Mouse (Mus musculus) heart, postnatal 36 days (tissue): Measurements from ENCODE around the gene Akap2. TPM values are rescaled to one million over a fixed set of nuclear protein-coding genes. Genes with fewer than 3 reads are reported as not detected.

Experiments used
- DNase-seq, 2 experiments: peaks; one replicate each; pipeline ENCODE4 v3.0.0; 2021 to 2022
- intact Hi-C: fragments of 180-260 bp; cut with DNase I; formaldehyde crosslinking; loops from one replicate; pipeline ENCODE4 v1.15.1; 2025
- total RNA-seq, 2 experiments: library from RNA; stranded (reverse); gene quantifications; 2 replicates each; pipeline ENCODE4 v1.2.3; 2021

Gene Akap2
- 10 to 100 TPM; 89.4 to 95.7 TPM for total RNA-seq

DNA sequence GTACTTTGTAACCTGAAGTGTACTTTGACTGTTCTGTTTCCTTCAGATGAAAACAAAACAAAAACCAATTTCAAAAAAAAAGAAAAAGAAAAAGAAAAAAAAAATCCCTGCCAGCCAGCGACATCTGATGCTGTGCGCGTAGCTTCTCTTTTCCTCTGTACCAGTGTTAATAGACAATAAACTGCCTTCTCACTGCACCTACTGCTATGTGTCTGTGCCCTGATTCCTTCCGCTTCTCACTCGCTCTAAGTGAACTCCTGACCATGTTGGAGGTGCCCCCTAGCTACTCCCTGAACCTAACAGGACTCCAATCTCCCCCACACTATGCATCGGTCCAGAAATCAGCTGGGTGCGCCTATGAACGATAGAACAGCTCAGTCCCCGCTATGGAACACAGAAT is at the start of gene Akap2:
Gene Akap2, plus strand, starts transcription at position 304 of the 400 bp plus-strand sequence.
- DNase-seq: no peak
- intact Hi-C loops: loop anchor here (2.0 kb wide), 1 partner anchor 45 kb away; no protein-coding TSS in a partner anchor

- intact Hi-C loops: loop anchor here (5.0 kb wide), 1 partner anchor 406 kb away; no protein-coding TSS in a partner anchor
- DNase-seq: peak; percentile 59 to 71
Observed at GRCm38 (mm10) chr4:57670813-57671469, 46.5 kb upstream of the Akap2 start.

- no peak for DNase-seq
- intact Hi-C loops: loop anchor here (1.0 to 5.0 kb wide), 4 partner anchors 44 to 405 kb away; partner anchors contain the start of gene Akap2
Observed at GRCm38 (mm10) chr4:57672541-57672940, 44.9 kb upstream of the Akap2 start.

DNA sequence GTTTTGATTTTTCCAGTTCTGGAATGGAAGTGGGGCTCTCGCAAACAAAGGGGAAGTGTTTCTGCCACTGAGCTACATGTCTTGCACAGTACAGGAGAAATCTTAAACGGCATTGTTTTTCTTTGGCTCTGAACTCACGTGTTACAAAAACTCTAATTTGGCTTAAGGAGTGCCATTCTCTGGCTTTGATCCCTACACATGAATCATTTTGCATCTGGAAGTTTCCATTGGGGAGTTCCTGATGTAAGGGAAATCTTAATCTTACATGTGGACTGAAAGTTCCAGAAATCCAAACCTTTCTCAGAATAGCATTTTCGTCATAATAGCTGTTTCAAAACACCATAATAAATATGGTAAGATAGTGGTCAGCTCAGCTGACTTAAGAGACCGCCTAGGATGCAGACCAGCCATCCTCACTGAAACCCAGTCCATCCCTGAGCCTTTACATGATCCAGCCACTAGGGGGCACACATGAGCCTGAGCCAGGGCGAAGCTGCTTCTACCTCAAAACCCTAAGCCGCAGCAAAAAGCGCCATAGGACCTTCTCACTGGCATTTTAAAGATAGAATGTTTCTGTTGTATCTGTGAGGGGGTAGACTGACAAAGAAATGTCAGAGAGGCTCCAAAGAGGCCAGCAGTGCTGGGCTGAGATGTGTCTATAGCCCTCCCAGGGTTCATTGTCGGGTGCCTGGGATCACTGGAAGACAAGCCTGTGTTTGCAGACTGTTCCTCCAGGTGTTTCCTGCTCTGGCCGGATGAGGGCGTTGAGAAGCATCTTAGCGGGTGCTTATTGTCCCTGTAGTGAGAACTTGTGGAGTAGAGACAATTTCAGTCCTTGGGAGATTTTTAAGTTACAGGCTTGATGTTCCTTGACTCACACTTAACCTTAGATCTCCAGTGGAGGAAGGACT is 44.2 kb upstream of the Akap2 start:
- DNase-seq: peak; percentile 91 to 92

GRCm38 (mm10) chr4:57674351-57674750 is 43.1 kb upstream of the Akap2 start:
- DNase-seq: no peak
- intact Hi-C loops: loop anchor here (2.0 to 5.0 kb wide), 2 partner anchors 14 to 403 kb away; no protein-coding TSS in a partner anchor

More for the DNA sequence above, 44.2 kb upstream of the Akap2 start:
- intact Hi-C loops: loop anchor here (1.0 to 5.0 kb wide), 6 partner anchors 44 to 404 kb away; partner anchors contain the start of gene Akap2

DNA sequence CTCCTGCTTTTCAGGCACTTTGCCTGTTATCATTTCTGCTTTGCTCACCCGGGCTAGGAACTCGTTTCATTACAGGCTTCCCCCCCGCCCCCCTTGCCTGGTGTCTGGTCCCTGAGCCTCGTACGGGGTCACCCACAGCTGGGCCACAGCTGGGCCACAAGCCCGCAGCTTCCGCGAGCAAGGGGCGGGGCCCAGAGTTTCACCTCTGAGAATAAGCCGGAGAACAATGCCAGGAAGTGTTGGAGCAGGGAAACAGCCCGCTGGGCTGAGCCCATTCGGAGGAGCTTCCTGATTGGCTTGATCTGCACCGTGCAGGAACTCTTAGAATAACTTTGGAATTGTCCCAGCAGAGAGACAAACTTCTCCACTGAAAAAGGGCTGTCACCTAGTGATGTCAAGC is 42.1 kb upstream of the Akap2 start:
- DNase-seq: peak; percentile 81 to 86
- intact Hi-C loops: loop anchor here (2.0 kb wide), 1 partner anchor 13 kb away; no protein-coding TSS in a partner anchor

- no peak for DNase-seq
- intact Hi-C loops: loop anchor here (2.0 kb wide), 1 partner anchor 99 kb away; no protein-coding TSS in a partner anchor
Observed at GRCm38 (mm10) chr4:57677916-57678315, 39.5 kb upstream of the Akap2 start.

DNA sequence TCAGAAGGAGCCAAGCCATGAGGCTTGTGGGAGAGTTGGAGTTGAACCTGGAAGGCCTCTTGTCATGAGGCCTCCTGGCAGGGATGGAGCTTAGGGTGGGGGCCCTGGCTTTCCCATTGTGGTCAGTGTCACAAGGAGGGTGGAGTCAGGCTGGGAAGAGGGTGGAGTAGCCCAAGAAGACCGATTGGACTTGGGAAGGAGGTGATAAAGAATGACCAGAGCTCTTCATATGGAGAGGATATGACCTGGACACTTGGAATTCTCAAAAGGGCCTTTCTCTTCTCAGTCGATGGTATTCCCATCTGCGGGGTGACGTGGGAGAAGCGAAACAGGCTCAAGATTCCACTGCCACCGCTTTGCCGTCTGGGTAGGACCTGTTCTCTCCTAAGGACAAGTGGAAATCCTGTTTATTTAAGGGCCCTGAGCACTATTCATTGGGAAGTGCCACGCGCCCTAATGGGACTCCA is 38.4 kb upstream of the Akap2 start:
- intact Hi-C loops: loop anchor here (2.0 kb wide), 1 partner anchor 98 kb away; no protein-coding TSS in a partner anchor
- DNase-seq: peak; percentile 54 to 62

DNA sequence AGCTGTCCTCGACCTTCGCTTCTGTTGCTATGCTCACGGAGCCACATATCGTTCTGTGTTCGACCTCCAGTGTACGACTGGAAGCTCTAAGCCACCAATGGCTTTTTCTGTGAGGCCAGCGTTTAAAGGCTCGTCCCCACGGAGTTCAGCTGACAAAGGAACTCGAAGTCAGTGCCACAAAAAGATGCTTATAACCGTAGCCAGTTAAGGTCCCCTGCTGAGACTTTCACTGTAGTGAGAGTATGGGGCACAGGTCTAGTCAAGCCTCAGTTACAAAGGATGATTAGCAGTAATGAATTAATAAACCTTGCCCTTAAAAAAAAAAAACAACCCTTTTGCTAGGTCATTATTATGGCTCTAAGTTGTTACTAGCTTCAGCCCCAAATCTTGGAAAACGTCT is 37.3 kb upstream of the Akap2 start:
- DNase-seq: no peak
- intact Hi-C loops: no loop called here

- DNase-seq: peak; percentile 59 to 60
- intact Hi-C loops: no loop called here
Observed at GRCm38 (mm10) chr4:57681511-57681910, 35.9 kb upstream of the Akap2 start.

DNA sequence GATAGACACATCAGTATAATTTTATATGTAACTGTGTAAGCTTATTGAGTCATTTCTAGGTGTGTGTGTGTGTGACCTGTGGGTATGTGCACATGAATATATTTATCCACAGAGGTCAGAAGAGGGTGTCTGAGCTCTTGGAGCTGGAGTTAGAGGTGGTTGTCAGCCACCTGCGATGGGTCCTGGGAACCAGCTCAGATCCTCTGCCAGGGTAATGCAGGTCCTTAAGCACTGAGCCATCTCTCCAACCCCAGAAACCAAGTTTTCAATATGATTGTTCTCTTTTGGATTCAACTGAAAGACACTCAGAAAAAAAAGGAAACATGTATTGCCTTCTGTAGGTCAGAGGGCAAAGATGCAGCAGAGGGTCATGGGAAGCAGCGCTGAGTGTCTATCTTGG is 35.1 kb upstream of the Akap2 start:
- DNase-seq: no peak
- intact Hi-C loops: no loop called here

DNA sequence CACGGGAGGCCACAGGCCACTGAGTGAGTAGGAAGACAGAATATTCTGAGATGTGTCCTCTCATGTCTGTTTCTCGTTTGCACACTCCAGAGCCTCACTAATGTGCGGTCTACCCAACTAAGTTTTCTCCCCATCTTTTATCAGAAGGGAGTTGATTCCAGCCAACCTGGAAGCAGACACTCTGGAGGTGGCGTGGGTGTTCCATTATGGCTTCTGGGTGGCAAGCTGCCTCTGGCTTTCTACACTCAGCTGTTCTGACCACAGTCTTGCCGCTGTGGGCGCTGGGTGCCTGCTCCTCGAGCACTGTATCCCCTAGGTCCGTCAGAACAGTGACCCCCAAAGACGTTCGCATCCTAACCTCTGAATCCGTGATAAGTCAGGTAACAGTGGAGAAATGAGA is 34.5 kb upstream of the Akap2 start:
- intact Hi-C loops: no loop called here
- no peak for DNase-seq

GRCm38 (mm10) chr4:57684676-57685215 is 32.7 kb upstream of the Akap2 start:
- intact Hi-C loops: no loop called here
- DNase-seq: no peak

DNA sequence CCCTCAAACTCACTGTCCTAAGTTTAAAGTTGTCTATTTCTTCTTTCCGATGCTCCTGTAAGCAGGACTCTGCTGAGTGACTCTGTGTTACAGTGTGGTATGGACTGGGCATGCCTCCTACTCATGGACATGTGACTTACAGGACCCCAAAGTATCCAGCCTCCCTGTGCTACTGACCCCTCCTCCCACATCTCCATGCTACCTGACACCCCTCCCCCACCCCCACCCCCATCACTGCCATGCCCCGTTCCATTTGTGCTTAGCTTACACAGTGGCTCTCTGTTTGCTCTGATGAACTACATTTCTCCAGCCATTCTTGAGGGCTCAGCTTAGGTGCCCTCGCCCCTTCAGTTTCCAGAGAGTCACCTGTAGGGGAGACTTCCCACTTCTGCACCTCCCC is 30.7 kb upstream of the Akap2 start:
- no peak for DNase-seq
- intact Hi-C loops: no loop called here

- intact Hi-C loops: no loop called here
- no peak for DNase-seq
Observed at GRCm38 (mm10) chr4:57687583-57687982, 29.9 kb upstream of the Akap2 start.

DNA sequence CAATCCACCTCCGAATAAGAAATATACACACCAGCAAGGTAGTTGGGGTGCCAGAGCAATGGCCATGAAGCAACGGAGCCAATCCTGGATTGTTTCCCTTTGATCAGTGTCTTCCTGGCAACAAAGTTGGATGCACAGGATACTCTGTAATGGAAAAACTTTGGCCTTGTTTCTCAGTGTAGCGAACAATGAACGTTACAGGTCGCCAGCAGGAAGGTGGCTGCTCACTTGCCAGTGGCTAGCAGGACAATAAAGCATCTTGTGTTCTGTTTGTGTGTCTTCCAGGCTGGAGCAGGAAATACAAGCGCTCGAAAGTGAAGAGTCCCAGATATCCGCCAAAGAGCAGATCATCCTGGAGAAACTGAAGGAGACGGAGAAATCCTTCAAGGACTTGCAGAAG is 29.3 kb upstream of the Akap2 start:
- DNase-seq: no peak
- intact Hi-C loops: loop anchor here (2.0 kb wide), 1 partner anchor 13 kb away; no protein-coding TSS in a partner anchor

- no peak for DNase-seq
- intact Hi-C loops: loop anchor here (5.0 kb wide), 1 partner anchor 87 kb away; no protein-coding TSS in a partner anchor
Observed at GRCm38 (mm10) chr4:57690001-57690400, 27.5 kb upstream of the Akap2 start.

DNA sequence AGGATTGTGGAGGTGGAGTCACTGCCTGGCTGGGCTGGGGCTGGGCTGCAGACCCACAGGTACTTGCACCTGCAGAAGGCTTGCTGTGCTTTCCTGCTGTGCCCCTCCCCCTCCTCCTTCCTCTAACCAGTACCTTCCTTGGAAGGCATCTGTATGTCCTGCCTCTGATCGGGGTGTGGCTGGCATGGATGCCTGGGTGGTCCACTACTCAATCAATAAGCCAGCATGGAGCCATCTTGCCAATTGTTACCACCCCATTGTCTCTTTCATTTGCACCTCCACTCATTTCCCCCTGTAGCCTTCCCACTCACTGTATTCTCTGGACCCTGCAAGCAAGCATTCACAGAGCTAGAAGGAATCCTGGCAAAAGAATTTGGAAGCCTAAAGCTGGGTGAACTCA is 26.7 kb upstream of the Akap2 start:
- DNase-seq: no peak
- intact Hi-C loops: loop anchor here (5.0 kb wide), 1 partner anchor 86 kb away; no protein-coding TSS in a partner anchor

DNA sequence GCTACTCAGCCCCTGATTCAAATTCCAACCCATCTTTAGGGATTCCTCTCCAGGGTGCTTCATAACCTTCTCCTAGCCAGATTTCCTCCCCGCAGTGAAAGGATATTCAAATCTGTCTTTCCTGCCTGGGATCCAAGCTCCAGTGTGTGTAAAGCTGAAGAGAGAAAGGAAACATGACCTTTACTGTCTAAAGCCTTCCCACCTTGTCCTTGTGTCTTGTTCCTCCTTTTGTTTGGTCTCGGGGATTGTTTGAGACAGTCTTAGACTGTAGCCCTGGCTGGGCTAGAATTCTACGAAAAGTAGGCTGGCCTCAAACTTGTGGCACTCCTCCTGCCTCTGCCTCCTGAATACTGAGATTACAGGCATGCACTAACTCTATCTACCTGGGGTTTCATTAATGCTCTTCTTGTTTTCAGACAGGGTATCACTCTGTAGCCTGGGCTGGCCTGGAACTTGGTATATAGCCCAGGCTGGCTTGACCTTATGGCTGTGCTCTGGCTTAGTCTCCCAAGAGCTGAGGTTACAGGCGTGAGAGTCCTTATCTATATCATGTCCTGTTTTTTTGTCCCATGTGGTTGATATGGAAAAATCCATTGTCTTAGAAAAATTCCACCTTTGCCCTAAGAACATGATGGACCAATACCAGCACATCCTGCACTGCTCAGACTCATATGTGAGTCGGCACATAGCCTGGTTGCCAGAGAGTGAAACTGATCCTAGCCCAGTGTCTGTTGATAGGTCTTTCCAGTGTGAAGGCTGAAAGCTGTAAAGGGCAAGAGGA is 22.9 kb upstream of the Akap2 start:
- intact Hi-C loops: loop anchor here (5.0 kb wide), 1 partner anchor 83 kb away; no protein-coding TSS in a partner anchor
- no peak for DNase-seq

GRCm38 (mm10) chr4:57696955-57697354 is 20.5 kb upstream of the Akap2 start:
- intact Hi-C loops: no loop called here
- DNase-seq: no peak
